Mouse (Mus musculus): ENCODE data around the gene Pgls.

DNA sequence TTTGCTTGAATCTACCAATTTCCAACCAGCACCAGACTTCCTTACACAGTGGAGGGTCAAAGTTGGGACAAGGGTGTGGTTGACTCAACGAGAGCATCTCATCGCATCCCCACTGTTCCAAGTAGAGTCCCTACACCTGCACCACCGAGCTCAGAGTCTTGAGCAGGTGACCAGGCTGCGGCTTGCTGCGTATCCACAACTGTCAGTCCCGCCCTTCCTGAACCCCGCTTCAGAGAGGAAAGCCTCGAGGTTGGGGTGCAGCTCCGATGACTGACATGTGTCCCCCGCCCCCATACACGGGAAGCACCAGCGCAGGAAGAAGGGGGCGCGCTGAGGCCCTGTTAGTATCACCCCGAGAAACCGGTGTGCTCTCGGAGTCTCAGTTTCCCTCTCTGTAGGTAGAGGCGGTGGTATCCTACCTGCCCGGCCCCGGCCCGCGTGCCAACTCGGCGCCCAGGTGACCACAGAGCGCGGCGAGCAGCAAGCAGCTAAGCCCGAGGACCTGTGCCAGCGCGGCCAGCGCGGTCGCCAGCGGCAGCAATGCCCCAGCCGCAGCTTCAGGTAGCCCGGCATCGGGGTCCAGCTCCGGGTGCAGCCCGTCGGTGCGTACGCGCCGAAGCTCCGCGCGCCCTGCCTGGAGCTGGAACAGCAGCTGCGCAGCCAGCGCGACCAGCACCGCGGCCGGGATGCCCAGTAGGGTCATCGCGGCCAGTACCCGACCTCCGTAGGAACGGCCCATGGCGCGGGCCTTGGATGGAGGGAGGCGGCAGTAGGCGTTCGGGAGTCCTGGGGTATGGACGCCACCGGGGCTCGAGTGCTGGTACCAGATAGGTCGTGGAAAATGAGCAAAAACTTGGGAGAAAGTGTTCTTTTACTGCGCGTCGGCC lies 33.7 kb upstream of the Pgls start, which contains the start of gene Tmem221:
- TF ChIP-seq CTCF (IDR thresholded peaks at IDR 0.05; ENCODE audit: extremely low read depth, insufficient read length, insufficient replicate concordance, low read depth, low read length) (no peak), POLR2A (IDR thresholded peaks at IDR 0.05; ENCODE audit: low read depth, low read length) (no peak)
